Mouse (Mus musculus) R1 (cell line): ENCODE results near the gene Cars2.
"Not testable (repeated sequence)": the region's sequence is repeated elsewhere in the genome, so short reads cannot be mapped to it uniquely, and the experiment has no call there.

ENCODE experiments used
- DNase-seq: peaks from one replicate; pipeline ENCODE4 v3.0.0-alpha.2; 2018; ENCODE audit warnings: low read depth, low spot score

The Cars2 gene

GRCm38 (mm10) chr8:11550281-11550948 lies at the start of gene Cars2:
TSS of gene Cars2 (minus strand) at chr8:11550783.
- DNase-seq: peak; percentile 94

GRCm38 (mm10) chr8:11593222-11593884 lies 42.8 kb upstream of the Cars2 start:
- DNase-seq: no peak

- DNase-seq: peak; percentile 56
Measured at GRCm38 (mm10) chr8:11592296-11592695, 41.7 kb upstream of the Cars2 start.

- DNase-seq: no peak
Measured at GRCm38 (mm10) chr8:11591837-11592236, 41.3 kb upstream of the Cars2 start.

GRCm38 (mm10) chr8:11586374-11586745 lies 35.8 kb upstream of the Cars2 start:
- no peak for DNase-seq

GRCm38 (mm10) chr8:11585513-11586373 lies 35.2 kb upstream of the Cars2 start:
- DNase-seq: no peak

- no peak for DNase-seq
Measured at GRCm38 (mm10) chr8:11575604-11576384, 25.2 kb upstream of the Cars2 start.

- DNase-seq: no peak
Measured at GRCm38 (mm10) chr8:11574911-11575603, 24.5 kb upstream of the Cars2 start.

GRCm38 (mm10) chr8:11572428-11572827 lies 21.8 kb upstream of the Cars2 start:
- no peak for DNase-seq

GRCm38 (mm10) chr8:11571950-11572349 lies 21.4 kb upstream of the Cars2 start:
- no peak for DNase-seq

GRCm38 (mm10) chr8:11570742-11571141 lies 20.2 kb upstream of the Cars2 start:
- DNase-seq: no peak

- no peak for DNase-seq
Measured at GRCm38 (mm10) chr8:11569260-11570097, 18.9 kb upstream of the Cars2 start.

GRCm38 (mm10) chr8:11568193-11568592 lies 17.6 kb upstream of the Cars2 start:
- not testable (repeated sequence) for DNase-seq

GRCm38 (mm10) chr8:11564721-11565120 lies 14.1 kb upstream of the Cars2 start:
- DNase-seq: no peak

GRCm38 (mm10) chr8:11564236-11564635 lies 13.7 kb upstream of the Cars2 start:
- DNase-seq: peak; percentile 52

- DNase-seq: no peak
Measured at GRCm38 (mm10) chr8:11560220-11560619, 9.6 kb upstream of the Cars2 start.

- DNase-seq: no peak
Measured at GRCm38 (mm10) chr8:11559511-11559910, 8.9 kb upstream of the Cars2 start.

GRCm38 (mm10) chr8:11557768-11558629 lies 7.4 kb upstream of the Cars2 start:
- DNase-seq: peak; percentile 99

GRCm38 (mm10) chr8:11557424-11557767 lies 6.8 kb upstream of the Cars2 start:
- DNase-seq: no peak
